Mouse (Mus musculus) testis, adult 2 months (tissue): ENCODE results near the gene Gltp. TPM values are rescaled to one million over a fixed set of nuclear protein-coding genes. Genes with fewer than 3 reads are reported as not detected.
A peak's percentile ranks its signal among the peaks of the same experiment; 100 is the strongest.

ENCODE experiments used
- H3K27ac ChIP-seq: fragments of 200-500 bp; 2 replicates; pipeline ENCODE4 v1.5.1; 2012; ENCODE audit warnings: low read depth, low read length; ENCODE audit not compliant: control insufficient read depth, insufficient read depth
- H3K27me3 ChIP-seq: fragments of 200-500 bp; 2 replicates; pipeline ENCODE4 v1.6.1; 2012; ENCODE audit warnings: mild to moderate bottlenecking, low read length, moderate library complexity; ENCODE audit not compliant: control insufficient read depth, insufficient read depth
- H3K36me3 ChIP-seq: fragments of 200-500 bp; 2 replicates; pipeline ENCODE4 v1.6.1; 2012; ENCODE audit warnings: mild to moderate bottlenecking, low read length; ENCODE audit not compliant: control insufficient read depth, insufficient read depth
- H3K4me1 ChIP-seq: fragments of 200-500 bp; 2 replicates; pipeline ENCODE4 v1.6.1; 2012; ENCODE audit warnings: low read length; ENCODE audit not compliant: control insufficient read depth, insufficient read depth
- H3K4me3 ChIP-seq: fragments of 200-500 bp; 2 replicates; pipeline ENCODE4 v1.5.1; 2012; ENCODE audit warnings: low read depth, mild to moderate bottlenecking, low read length, moderate library complexity, mixed read lengths; ENCODE audit not compliant: control insufficient read depth
- CTCF ChIP-seq: fragments of 200-500 bp; IDR thresholded peaks from 2 replicates; pipeline ENCODE4 v1.5.1; 2012; ENCODE audit warnings: low read depth, mild to moderate bottlenecking, inconsistent platforms, low read length, moderate library complexity; ENCODE audit not compliant: control insufficient read depth, insufficient read depth, insufficient replicate concordance
- POLR2A ChIP-seq: fragments of 200-500 bp; IDR thresholded peaks from 2 replicates; pipeline ENCODE4 v1.6.1; 2012; ENCODE audit warnings: low read depth, mild to moderate bottlenecking, inconsistent platforms, low read length, moderate library complexity; ENCODE audit not compliant: control insufficient read depth
- polyA plus RNA-seq: library from polyadenylated mRNA; depleted of rRNA; stranded (reverse); fragments of >200 nt; gene quantifications from 2 replicates; pipeline ENCODE4 v1.2.3, GENCODE M21; 2012

The Gltp gene
- polyA plus RNA-seq, 1 experiment: 10.5 TPM

GRCm38 (mm10) chr5:114667228-114667856, 23.4 kb downstream of the Gltp start:
- Histone ChIP-seq H3K27me3 (no peaks in the 10 kb centered on the region), H3K27ac (no peak overlapping the region), H3K36me3 (no peaks in the 10 kb centered on the region), H3K4me1 (peaks cover 9% of the 10 kb centered on the region), H3K4me3 (peak overlapping the region; percentile 82)
- TF ChIP-seq POLR2A (peak; percentile 72; the same call in 1 of the 2 replicates), CTCF (peak; percentile 100)

GRCm38 (mm10) chr5:114666659-114667058, 24.1 kb downstream of the Gltp start:
- no peaks in the 10 kb centered on the region for H3K27me3 ChIP-seq
- H3K4me1 ChIP-seq: peaks cover 9% of the 10 kb centered on the region
- H3K36me3 ChIP-seq: no peaks in the 10 kb centered on the region
- TF ChIP-seq CTCF (no peak), POLR2A (no peak)
- no peak overlapping the region for H3K27ac ChIP-seq
- H3K4me3 ChIP-seq: no peak overlapping the region

- Histone ChIP-seq H3K4me3 (no peak overlapping the region), H3K4me1 (peaks cover 9% of the 10 kb centered on the region), H3K27me3 (no peaks in the 10 kb centered on the region), H3K36me3 (no peaks in the 10 kb centered on the region), H3K27ac (no peak overlapping the region)
- no peak for TF ChIP-seq CTCF
- TF ChIP-seq POLR2A: no peak
Observed at GRCm38 (mm10) chr5:114664750-114665149, 26.0 kb downstream of the Gltp start.

- H3K27ac ChIP-seq: no peak overlapping the region
- no peak overlapping the region for H3K4me3 ChIP-seq
- TF ChIP-seq CTCF (no peak), POLR2A (no peak)
- no peaks in the 10 kb centered on the region for H3K36me3 ChIP-seq
- no peaks in the 10 kb centered on the region for H3K27me3 ChIP-seq
- peaks cover 9% of the 10 kb centered on the region for H3K4me1 ChIP-seq
Observed at GRCm38 (mm10) chr5:114664139-114664538, 26.6 kb downstream of the Gltp start.

- no peak overlapping the region for H3K27ac ChIP-seq
- TF ChIP-seq CTCF: no peak
- TF ChIP-seq POLR2A: no peak
Observed at GRCm38 (mm10) chr5:114661029-114661428, 29.8 kb downstream of the Gltp start.

GRCm38 (mm10) chr5:114658255-114658654, 32.5 kb downstream of the Gltp start, which contains the start of gene Trpv4:
Trpv4 (minus strand) TSS chr5:114658421.
- H3K27ac ChIP-seq: no peak within 1 kb of the TSS

More at GRCm38 (mm10) chr5:114661029-114661428, 29.8 kb downstream of the Gltp start:
- Histone ChIP-seq H3K27me3 (no peaks in the 10 kb centered on the region), H3K36me3 (no peaks in the 10 kb centered on the region), H3K4me3 (no peak overlapping the region), H3K4me1 (peaks cover 9% of the 10 kb centered on the region)

GRCm38 (mm10) chr5:114657426-114657825, 33.4 kb downstream of the Gltp start:
- no peaks in the 10 kb centered on the region for H3K36me3 ChIP-seq
- no peak overlapping the region for H3K27ac ChIP-seq
- H3K27me3 ChIP-seq: no peaks in the 10 kb centered on the region
- peaks cover 9% of the 10 kb centered on the region for H3K4me1 ChIP-seq
- no peak overlapping the region; the same call in 1 of the 2 replicates for H3K4me3 ChIP-seq
- TF ChIP-seq CTCF (no peak), POLR2A (no peak)

More at GRCm38 (mm10) chr5:114658255-114658654, 32.5 kb downstream of the Gltp start, which contains the start of gene Trpv4:
- TF ChIP-seq POLR2A (no peak), CTCF (no peak)
- Histone ChIP-seq H3K4me3 (peak within 1 kb of the TSS; percentile 52), H3K27me3 (no peaks in the 10 kb centered on the region), H3K4me1 (peaks cover 9% of the 10 kb centered on the region), H3K36me3 (no peaks in the 10 kb centered on the region)

- H3K4me1 ChIP-seq: peaks cover 9% of the 10 kb centered on the region
- H3K27ac ChIP-seq: no peak overlapping the region
- H3K4me3 ChIP-seq: no peak overlapping the region
- no peak for TF ChIP-seq POLR2A
- no peak for TF ChIP-seq CTCF
- H3K27me3 ChIP-seq: no peaks in the 10 kb centered on the region
- no peaks in the 10 kb centered on the region for H3K36me3 ChIP-seq
Observed at GRCm38 (mm10) chr5:114656305-114656704, 34.5 kb downstream of the Gltp start.
